8 mouse cellular contexts compared by ENCODE assay signal in genomic region chr9:96506011-96506498, GRCm38 (mm10). TPM values are rescaled to one million over a fixed set of nuclear protein-coding genes. Genes with fewer than 3 reads are reported as not detected.
A peak's percentile ranks its signal among the peaks of the same experiment; 100 is the strongest.
DNase-seq lines count a peak whose midpoint lies in the region; ATAC-seq and TF ChIP-seq lines count a peak whose summit lies in the region.

No protein-coding gene starts in this region.

- no peaks in the 10 kb centered on the region for H3K27me3 ChIP-seq in forebrain, embryonic 16.5 days (replicated peaks; ENCODE audit: control insufficient read depth, insufficient read depth, low read length)
- no peaks in the 10 kb centered on the region for H3K27me3 ChIP-seq in midbrain, embryonic 13.5 days
- no peaks in the 10 kb centered on the region for H3K27me3 ChIP-seq in liver, postnatal 0 days (ENCODE audit: insufficient read depth, low read length)
- H3K27me3 ChIP-seq in thymus, adult 2 months (ENCODE audit: control insufficient read depth, insufficient read depth, low read length): no peaks in the 10 kb centered on the region

- no peak for TF ChIP-seq POLR2A in thymus, adult 2 months (IDR thresholded peaks at IDR 0.05; ENCODE audit: control insufficient read depth, extremely low read depth, insufficient read depth, low read length, poor library complexity)

- peaks cover 5% of the 10 kb centered on the region; the same call in 1 of the 2 replicates for H3K4me1 ChIP-seq in forebrain, embryonic 16.5 days (replicated peaks; ENCODE audit: control insufficient read depth, insufficient read depth, low read length)
- H3K4me1 ChIP-seq in midbrain, embryonic 13.5 days (replicated peaks): peaks cover 13% of the 10 kb centered on the region
- H3K4me1 ChIP-seq in liver, postnatal 0 days (ENCODE audit: insufficient read depth): no peaks in the 10 kb centered on the region
- H3K4me1 ChIP-seq in thymus, adult 2 months (replicated peaks; ENCODE audit: control insufficient read depth, insufficient read depth, low read length): no peaks in the 10 kb centered on the region

- H3K9ac ChIP-seq in forebrain, embryonic 16.5 days (replicated peaks; ENCODE audit: low read depth, low read length): no peak overlapping the region
- H3K9ac ChIP-seq in midbrain, embryonic 13.5 days (replicated peaks): 0 out of 2 replicates have a peak overlapping the region, but pooled peaks have one; percentile 20
- no peak overlapping the region for H3K9ac ChIP-seq in liver, postnatal 0 days (replicated peaks)

- DNase-seq in cerebellum, postnatal 25 days: peak; percentile 42 to 50
- no peak for DNase-seq in cerebellum, adult 8-10 months
- peak; percentile 66 for DNase-seq in adrenal gland, adult 8-10 months
- peak; percentile 61 to 75 for DNase-seq in kidney, postnatal 4 days
- no peak for DNase-seq in liver, postnatal 0 days
- no peak for DNase-seq in thymus, adult 2 months

- TF ChIP-seq EP300 in liver, postnatal 0 days (IDR thresholded peaks at IDR 0.05; ENCODE audit: low read depth): no peak

- H3K9me3 ChIP-seq in forebrain, embryonic 16.5 days (ENCODE audit: control insufficient read depth, low read length): no peaks in the 10 kb centered on the region
- peaks cover 4% of the 10 kb centered on the region; the same call in 1 of the 2 replicates for H3K9me3 ChIP-seq in midbrain, embryonic 13.5 days
- no peaks in the 10 kb centered on the region for H3K9me3 ChIP-seq in liver, postnatal 0 days (ENCODE audit: low read length)

- no peak overlapping the region for H3K4me2 ChIP-seq in forebrain, embryonic 16.5 days (ENCODE audit: low read length)
- peak overlapping the region; percentile 48 for H3K4me2 ChIP-seq in midbrain, embryonic 13.5 days (replicated peaks)
- no peak overlapping the region for H3K4me2 ChIP-seq in liver, postnatal 0 days (ENCODE audit: low read depth, low read length)

- no peak for TF ChIP-seq CTCF in liver, postnatal 0 days (IDR thresholded peaks at IDR 0.05; ENCODE audit: low read depth)
- no peak for TF ChIP-seq CTCF in thymus, adult 2 months (IDR thresholded peaks at IDR 0.05; ENCODE audit: borderline replicate concordance, control insufficient read depth, extremely low read depth, insufficient read depth, low read length, poor library complexity)

- H3K27ac ChIP-seq in forebrain, embryonic 16.5 days (ENCODE audit: low read length): no peak overlapping the region
- H3K27ac ChIP-seq in midbrain, embryonic 13.5 days: peak overlapping the region; percentile 32; the same call in 1 of the 2 replicates
- no peak overlapping the region for H3K27ac ChIP-seq in liver, postnatal 0 days (ENCODE audit: low read depth)
- H3K27ac ChIP-seq in thymus, adult 2 months (ENCODE audit: control insufficient read depth, insufficient read depth, low read length): no peak overlapping the region

- peak; percentile 84 for ATAC-seq in forebrain, embryonic 16.5 days
- peak; percentile 97 for ATAC-seq in midbrain, embryonic 13.5 days
- ATAC-seq in liver, postnatal 0 days: no peak

- WGBS in forebrain, embryonic 16.5 days: 32% methylated on average over 10 of the region's 10 CpGs
- WGBS in midbrain, embryonic 13.5 days: 14% methylated on average over 10 of the region's 10 CpGs
- 53% methylated on average over 10 of the region's 10 CpGs for WGBS in liver, postnatal 0 days (ENCODE audit: insufficient replicate concordance)
- WGBS in thymus, adult 2 months: 85% methylated on average over 10 of the region's 10 CpGs

- H3K36me3 ChIP-seq in forebrain, embryonic 16.5 days (ENCODE audit: control insufficient read depth, insufficient read depth): no peaks in the 10 kb centered on the region
- no peaks in the 10 kb centered on the region for H3K36me3 ChIP-seq in midbrain, embryonic 13.5 days
- H3K36me3 ChIP-seq in liver, postnatal 0 days (replicated peaks; ENCODE audit: insufficient read depth, low read length): no peaks in the 10 kb centered on the region
- no peaks in the 10 kb centered on the region for H3K36me3 ChIP-seq in thymus, adult 2 months (ENCODE audit: control insufficient read depth, insufficient read depth, low read length)

- no peak overlapping the region for H3K4me3 ChIP-seq in forebrain, embryonic 16.5 days (replicated peaks; ENCODE audit: low read length)
- H3K4me3 ChIP-seq in midbrain, embryonic 13.5 days (replicated peaks): peak overlapping the region; percentile 14
- H3K4me3 ChIP-seq in liver, postnatal 0 days (ENCODE audit: low read depth, low read length): no peak overlapping the region
- H3K4me3 ChIP-seq in thymus, adult 2 months (ENCODE audit: control insufficient read depth, insufficient read depth, low read length): no peak overlapping the region

RNA-seq across cellular contexts. Expression of gene Gm28729, which starts 19.0 kb away (rescaled TPM):
- total RNA-seq in adrenal gland, adult 8-10 months (2022): under 1 TPM in 1 of 4 experiments, not detected in 3; 0.13 TPM
- polyA plus RNA-seq in forebrain, embryonic 16.5 days (2015; fragmentation: Nextera tagmentation; extraction: Ambion mirVana): 0.24 and 0.36 TPM in 2 replicates
- 0.10 TPM in 1 of 2 replicates, not detected in the other for polyA plus RNA-seq in midbrain, embryonic 13.5 days (2015; fragmentation: Nextera tagmentation; extraction: Ambion mirVana)
- not detected in 2 replicates for polyA plus RNA-seq in liver, postnatal 0 days (2015; fragmentation: Nextera tagmentation; extraction: Ambion mirVana)
- polyA plus RNA-seq in thymus, adult 2 months (2012; rRNA removed): 0.04 and 0.08 TPM in 2 replicates

RNA-seq across cellular contexts. Expression of gene Rnf7, which starts 27.6 kb away (rescaled TPM):
- 10 to 100 TPM; 71.2 to 80.5 (median 77.9) TPM for total RNA-seq in adrenal gland, adult 8-10 months (2022)
- 179 TPM in 2 replicates for polyA plus RNA-seq in forebrain, embryonic 16.5 days (2015; fragmentation: Nextera tagmentation; extraction: Ambion mirVana)
- 239 and 266 TPM in 2 replicates for polyA plus RNA-seq in midbrain, embryonic 13.5 days (2015; fragmentation: Nextera tagmentation; extraction: Ambion mirVana)
- 58.6 and 62.4 TPM in 2 replicates for polyA plus RNA-seq in liver, postnatal 0 days (2015; fragmentation: Nextera tagmentation; extraction: Ambion mirVana)
- 157 and 160 TPM in 2 replicates for polyA plus RNA-seq in thymus, adult 2 months (2012; rRNA removed)

Comparison
In these comparisons a context has a peak if more than half of its experiments do, and no peak if none do; other contexts are left out.
1. DNase-seq: peak in cerebellum, postnatal 25 days (2 of 2), adrenal gland, adult 8-10 months (single experiment) and kidney, postnatal 4 days (2 of 2); none in cerebellum, adult 8-10 months (single experiment), liver, postnatal 0 days (single experiment) and thymus, adult 2 months (single experiment).